Mouse (Mus musculus) kidney, adult 11 months (tissue): ENCODE measurements around the gene Gm17606.

ENCODE experiments used
- DNase-seq: peaks from one replicate; pipeline ENCODE4 v3.0.0; 2022

The Gm17606 gene

GRCm38 (mm10) chr14:54628103-54628502, 12.6 kb upstream of the Gm17606 start:
- no peak for DNase-seq

- DNase-seq = no peak
These were observed 11.0 kb upstream of the Gm17606 start for GRCm38 (mm10) chr14:54629797-54630196.

GRCm38 (mm10) chr14:54630583-54631239, 10.0 kb upstream of the Gm17606 start:
- DNase-seq = no peak

- DNase-seq = no peak
These were observed 9.5 kb upstream of the Gm17606 start for GRCm38 (mm10) chr14:54631240-54631599.

GRCm38 (mm10) chr14:54632252-54632651, 8.5 kb upstream of the Gm17606 start:
- no peak for DNase-seq

DNA sequence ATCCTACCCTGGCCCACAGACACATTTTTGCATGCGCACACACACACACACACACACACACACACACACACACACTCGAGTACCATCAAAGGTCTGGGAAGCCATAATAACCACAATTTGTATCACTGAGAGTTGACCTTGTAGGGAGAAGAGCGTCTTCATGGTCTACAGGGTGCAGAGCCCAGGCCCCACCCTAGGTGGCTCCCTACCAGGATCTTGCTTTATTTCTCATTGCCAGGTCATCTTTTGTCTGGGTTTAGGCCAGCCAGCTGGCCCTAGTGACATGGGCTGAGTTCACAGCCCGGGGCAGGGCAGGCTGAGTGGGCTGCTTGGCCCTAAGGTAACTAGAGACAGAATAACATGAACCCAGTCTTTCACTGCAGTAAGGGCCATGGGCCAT, 6.6 kb upstream of the Gm17606 start:
- no peak for DNase-seq

- no peak for DNase-seq
These were observed 3.8 kb upstream of the Gm17606 start for GRCm38 (mm10) chr14:54636954-54637353.

GRCm38 (mm10) chr14:54638210-54638609, 2.5 kb upstream of the Gm17606 start:
- DNase-seq = no peak

- no peak for DNase-seq
These were observed 631 bp upstream of the Gm17606 start for GRCm38 (mm10) chr14:54640121-54640520.

DNA sequence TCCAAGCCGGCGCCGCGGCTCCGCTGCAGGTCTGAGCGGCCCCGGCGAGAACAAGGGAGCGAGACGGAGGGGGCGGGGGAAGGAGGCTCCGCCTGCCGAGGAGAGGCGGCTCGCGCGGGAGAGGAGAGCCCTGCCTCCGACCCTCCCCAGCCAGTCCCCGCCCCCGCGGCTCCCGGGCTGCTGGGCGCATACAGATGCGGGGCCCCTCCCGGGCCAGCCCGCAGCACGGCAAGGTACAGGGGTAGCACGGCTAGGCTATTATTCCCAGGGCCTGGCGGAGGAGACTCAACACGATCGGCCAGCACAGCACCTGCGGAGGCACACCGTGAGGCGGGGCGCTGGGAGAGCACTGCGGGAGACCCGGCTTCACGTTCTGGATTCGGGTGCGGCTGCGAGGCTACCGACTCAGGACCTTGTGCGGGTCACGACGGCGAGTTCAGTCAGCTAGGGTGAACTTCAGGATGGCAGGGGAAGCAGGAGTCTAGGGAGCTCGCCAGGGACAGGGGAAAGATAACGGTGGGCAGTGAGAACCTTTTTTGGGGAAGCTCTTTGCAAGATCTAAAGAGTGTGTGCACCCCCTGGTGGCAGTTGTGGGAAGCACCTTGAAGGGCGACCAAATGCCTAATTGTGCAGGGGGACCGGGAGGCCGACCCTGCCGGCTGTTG, 685 bp downstream of the Gm17606 start, which contains the start of gene Cdh24:
Gene Cdh24, minus strand, starts transcription at position 60 of the 665 bp plus-strand sequence.
- DNase-seq = peak; percentile 87

DNA sequence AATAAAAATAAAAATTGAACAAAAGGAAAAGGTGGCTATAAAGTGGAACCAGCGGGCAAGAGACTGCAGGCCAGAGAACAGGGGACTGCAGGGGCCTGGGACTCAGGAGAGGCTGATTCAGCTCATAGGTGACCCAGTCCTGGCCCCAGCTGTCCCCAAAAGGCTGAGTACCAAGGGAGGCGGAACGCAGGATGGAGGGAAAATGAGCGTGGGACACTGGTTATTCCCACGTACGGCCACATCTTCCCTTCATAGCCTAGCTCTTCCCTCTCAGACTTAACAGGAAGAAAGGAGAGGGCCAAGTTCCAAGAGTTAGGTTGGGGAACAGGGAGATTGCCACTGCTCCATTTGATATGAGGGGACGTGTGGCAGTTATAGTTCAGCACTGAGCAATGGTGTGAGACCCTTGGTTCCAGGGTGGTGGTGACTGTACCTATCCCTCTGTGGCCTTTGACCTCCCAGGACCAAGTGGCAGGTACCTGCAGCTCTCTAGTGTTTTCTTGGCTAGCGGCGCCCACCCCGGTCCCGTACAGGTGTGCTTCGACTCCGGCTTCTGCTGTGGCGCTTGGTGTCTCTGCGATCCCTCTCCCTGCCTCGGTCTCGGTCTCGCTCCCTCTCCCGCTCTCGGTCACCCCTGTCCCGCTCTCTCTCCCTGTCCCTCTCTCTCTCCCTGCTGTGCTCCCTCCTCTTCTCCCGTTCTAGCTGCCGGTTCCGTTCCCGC, 1.6 kb downstream of the Gm17606 start:
- DNase-seq = no peak

DNA sequence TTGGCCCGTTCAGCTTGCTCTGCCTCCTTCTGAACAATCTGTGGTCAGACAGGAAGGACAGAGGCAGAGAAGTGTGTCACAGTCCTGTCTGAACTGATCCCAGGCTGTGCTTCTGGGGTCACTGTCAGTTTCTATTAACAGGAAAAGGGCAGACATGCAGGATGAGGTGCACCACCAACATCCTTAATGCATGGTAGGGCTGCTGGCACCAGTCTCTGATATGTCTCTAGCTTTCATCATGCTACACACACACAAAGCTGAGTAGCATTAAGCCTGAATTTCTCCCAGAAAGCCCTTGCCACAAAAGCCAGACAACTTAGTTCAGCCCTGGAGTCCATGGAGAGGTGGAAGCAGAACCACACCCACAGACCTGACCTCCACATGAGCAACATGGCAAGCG, 2.3 kb downstream of the Gm17606 start:
- no peak for DNase-seq

DNA sequence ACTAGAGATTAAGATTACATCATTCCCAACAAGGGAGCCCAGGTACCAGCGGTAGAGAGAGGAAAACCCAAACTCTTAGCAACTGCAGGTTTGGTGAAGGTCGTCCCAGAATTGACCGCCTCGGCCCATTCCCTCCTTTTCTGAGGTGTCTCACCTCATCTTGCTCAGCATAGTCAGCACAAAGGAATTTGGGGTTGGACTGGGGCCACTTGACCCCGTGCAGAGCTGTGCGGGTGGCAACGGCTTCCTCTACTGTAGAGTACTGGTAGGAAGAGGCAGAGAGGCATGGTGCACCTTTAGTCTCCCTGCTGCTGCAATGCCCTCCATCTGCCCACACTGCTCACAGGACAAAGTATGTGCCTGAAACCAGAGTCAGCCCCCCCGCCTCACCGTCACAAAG, 3.5 kb downstream of the Gm17606 start:
- no peak for DNase-seq

DNA sequence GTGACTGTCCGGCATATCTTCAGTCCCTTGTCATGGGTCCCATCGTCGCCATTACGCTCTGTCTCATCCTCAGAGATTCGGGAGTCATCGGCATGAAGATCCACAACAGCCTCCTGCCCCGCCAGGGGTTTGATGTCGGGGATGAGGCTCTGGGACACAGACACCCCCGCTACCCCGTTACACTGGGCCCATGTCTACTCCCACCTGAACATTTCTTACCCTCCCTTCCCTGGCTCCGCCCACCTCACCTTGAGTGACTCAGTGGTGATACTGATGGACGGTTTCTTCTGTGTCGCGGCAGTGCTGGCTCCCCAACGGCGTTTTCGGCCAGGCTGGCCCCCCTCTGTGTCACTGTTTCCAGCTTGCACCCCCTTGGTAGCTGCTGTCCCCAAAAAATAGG, 5.7 kb downstream of the Gm17606 start:
- DNase-seq = no peak

DNA sequence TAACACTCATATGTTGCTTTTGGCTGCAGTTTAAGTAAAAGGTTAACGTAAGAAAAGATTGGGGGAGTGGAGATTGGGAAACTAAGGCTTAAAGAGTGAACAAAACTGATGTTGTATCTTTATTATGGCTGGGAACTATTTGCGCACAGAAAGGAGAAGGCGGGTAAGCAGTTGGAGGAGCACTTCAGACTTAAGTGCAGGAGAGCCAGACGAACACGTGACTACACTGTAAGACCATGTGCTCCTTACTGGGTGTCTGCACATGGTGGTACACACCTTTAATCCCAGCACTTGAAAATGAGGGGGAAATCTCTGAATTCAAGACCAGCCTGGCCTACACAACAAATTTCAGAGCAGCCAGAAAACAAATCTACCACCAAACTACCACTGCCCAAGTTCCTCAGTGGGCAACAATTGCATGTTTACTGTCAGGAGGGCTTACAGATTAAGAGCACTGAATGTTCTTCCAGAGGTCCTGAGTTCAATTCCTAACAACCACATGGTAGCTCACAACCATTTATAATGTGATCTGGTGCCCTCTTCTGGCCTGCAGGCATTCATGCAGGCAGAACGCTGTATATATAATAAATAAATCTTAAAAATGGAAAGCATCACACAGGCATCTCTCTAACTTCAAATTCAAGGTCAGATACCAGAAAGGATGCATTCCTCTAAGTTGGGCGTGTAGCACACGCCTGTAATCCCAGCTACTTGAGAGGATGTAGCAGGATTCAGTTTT, 6.3 kb downstream of the Gm17606 start:
- DNase-seq = no peak

DNA sequence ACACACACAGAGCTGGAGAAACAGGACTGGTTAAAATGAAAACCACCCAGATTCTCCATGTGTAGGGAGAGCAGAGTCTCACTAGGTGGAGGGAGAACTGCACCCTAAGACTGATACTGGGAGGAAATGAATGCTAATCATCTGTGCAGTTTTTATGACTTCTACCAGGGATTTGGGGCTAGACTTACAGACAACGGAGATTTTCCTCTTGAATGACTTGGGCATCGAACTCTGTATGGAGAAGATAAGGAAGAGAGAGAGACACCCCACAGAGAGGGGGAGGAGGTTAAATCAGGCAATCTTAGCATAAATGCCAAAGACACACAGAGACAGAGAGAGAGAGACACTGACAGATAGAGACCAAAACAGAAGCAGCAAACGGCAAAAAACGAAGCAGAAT, 7.1 kb downstream of the Gm17606 start:
- no peak for DNase-seq

- DNase-seq = peak; percentile 74
These were observed 10.1 kb downstream of the Gm17606 start for GRCm38 (mm10) chr14:54650621-54651454.

DNA sequence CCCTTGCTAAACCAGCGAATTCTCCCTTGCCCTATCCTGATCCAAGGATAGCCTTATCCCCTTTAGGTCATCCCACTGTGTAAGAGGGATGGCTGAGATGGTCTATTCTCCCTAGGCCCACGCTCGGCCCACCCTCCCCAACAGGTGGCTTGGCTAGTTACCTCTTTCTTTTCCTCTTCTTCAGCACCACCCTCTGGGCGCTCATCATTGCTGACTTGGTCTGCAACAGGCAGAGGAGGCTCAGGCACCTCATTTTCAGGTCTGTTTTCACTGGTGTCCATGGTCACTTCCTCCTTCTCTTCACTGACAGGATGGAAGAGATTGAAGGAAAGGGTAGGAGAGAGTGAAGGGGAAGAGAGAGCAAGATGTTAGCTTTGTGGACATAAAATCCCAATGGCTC, 10.8 kb downstream of the Gm17606 start:
- DNase-seq = no peak

DNA sequence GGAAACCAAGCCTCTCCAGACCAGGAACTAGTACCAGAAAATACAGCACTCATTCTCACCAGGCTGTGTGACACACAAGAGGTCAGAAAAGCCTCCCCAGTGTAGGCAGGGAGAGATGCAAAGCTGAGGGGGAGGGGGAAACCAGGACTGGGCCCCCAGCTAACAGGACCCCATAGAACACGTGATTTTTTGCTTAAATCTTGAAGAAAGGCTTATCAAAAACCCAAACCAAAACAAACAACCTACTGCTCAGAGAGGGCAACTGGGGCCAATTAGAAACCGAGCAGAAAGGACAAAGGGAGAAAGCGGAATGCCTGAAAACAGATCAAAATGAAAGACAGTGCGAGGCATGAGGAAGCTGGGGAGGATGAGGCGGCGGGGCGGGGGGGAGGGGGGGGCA, 12.0 kb downstream of the Gm17606 start:
- no peak for DNase-seq

GRCm38 (mm10) chr14:54653496-54653895, 12.7 kb downstream of the Gm17606 start:
- DNase-seq = peak; percentile 93

- no peak for DNase-seq
These were observed 19.3 kb downstream of the Gm17606 start for GRCm38 (mm10) chr14:54660009-54660408.

GRCm38 (mm10) chr14:54664477-54665222, 23.9 kb downstream of the Gm17606 start:
- DNase-seq = no peak
